Comparison of ENCODE assay signal across 8 mouse cellular contexts in genomic region chrX:136032799-136033763, GRCm38 (mm10). TPM values are rescaled to one million over a fixed set of nuclear protein-coding genes. Genes with fewer than 3 reads are reported as not detected.
DNase-seq lines count a peak whose midpoint lies in the region; ATAC-seq and TF ChIP-seq lines count a peak whose summit lies in the region.
"Not testable (repeated sequence)": the region's sequence is repeated elsewhere in the genome, so short reads cannot be mapped to it uniquely, and the experiment has no call there.

Arxes1 (plus strand) TSS chrX:136033367.

- DNase-seq in cerebellum, adult 11-12 months = peak; percentile 38
- peak in 1 of 2 experiments; percentile 26 for DNase-seq in left cerebral cortex, postnatal 10 days (ENCODE audit: extremely low spot score in 1 of 2, low spot score in 2 of 2)
- DNase-seq in lung, postnatal 10 days = peak; percentile 10
- DNase-seq in ovary, adult 18-20 months (ENCODE audit: low spot score) = peak; percentile 18

- not testable (repeated sequence) for H3K4me1 ChIP-seq in E14TG2a.4 (replicated peaks; ENCODE audit: low read depth, low read length); embryonic fibroblast, embryonic 13.5 days (ENCODE audit: control insufficient read depth, insufficient read depth, low read length); heart, embryonic 12.5 days (replicated peaks); intestine, postnatal 0 days (replicated peaks; ENCODE audit: control insufficient read depth, insufficient read depth, low read length)

- WGBS in heart, embryonic 12.5 days = 15% methylated on average over 11 of the region's 49 CpGs
- WGBS in intestine, postnatal 0 days = 44% methylated on average over 12 of the region's 49 CpGs

- intact Hi-C loops in left cerebral cortex, postnatal 10 days (cut with DNase I) = loop anchor here (5.0 kb wide), 1 partner anchor 36 kb away; no protein-coding TSS in a partner anchor

- H3K9me3 ChIP-seq in E14TG2a.4 (ENCODE audit: low read length); heart, embryonic 12.5 days (replicated peaks); intestine, postnatal 0 days (ENCODE audit: control insufficient read depth): not testable (repeated sequence)

- TF ChIP-seq POLR2A in embryonic fibroblast, embryonic 13.5 days (IDR thresholded peaks at IDR 0.05; ENCODE audit: low read depth, low read length) = not testable (repeated sequence)

- ATAC-seq in heart, embryonic 12.5 days (ENCODE audit: insufficient number of reproducible peaks, low FRiP score) = peak; percentile 89
- peak; percentile 68 for ATAC-seq in intestine, postnatal 0 days

- H3K4me3 ChIP-seq in E14TG2a.4 (replicated peaks; ENCODE audit: low read length) = peak within 1 kb of the TSS; percentile 62
- peak within 1 kb of the TSS; percentile 34; the same call in 1 of the 2 replicates for H3K4me3 ChIP-seq in embryonic fibroblast, embryonic 13.5 days (ENCODE audit: insufficient read depth, low read length)
- peak within 1 kb of the TSS; percentile 33 for H3K4me3 ChIP-seq in heart, embryonic 12.5 days
- not testable (repeated sequence) for H3K4me3 ChIP-seq in intestine, postnatal 0 days (ENCODE audit: low read depth, low read length)

- not testable (repeated sequence) for H3K36me3 ChIP-seq in E14TG2a.4 (ENCODE audit: insufficient read depth, low read length); heart, embryonic 12.5 days; intestine, postnatal 0 days (ENCODE audit: control insufficient read depth, insufficient read depth)

- H3K27me3 ChIP-seq in E14TG2a.4 (ENCODE audit: insufficient read depth, low read length); heart, embryonic 12.5 days (replicated peaks); intestine, postnatal 0 days (replicated peaks; ENCODE audit: control insufficient read depth, insufficient read depth, low read length): not testable (repeated sequence)

- peak within 1 kb of the TSS; percentile 59 for H3K4me2 ChIP-seq in heart, embryonic 12.5 days
- 0 out of 2 replicates have a peak within 1 kb of the TSS, but pooled peaks have one; percentile 6 for H3K4me2 ChIP-seq in intestine, postnatal 0 days (replicated peaks; ENCODE audit: low read depth)

- H3K9ac ChIP-seq in heart, embryonic 12.5 days; intestine, postnatal 0 days (ENCODE audit: low read depth, low read length): not testable (repeated sequence)

- TF ChIP-seq CTCF in E14TG2a.4 (conservative IDR thresholded peaks at IDR 0.05; ENCODE audit: low read length); embryonic fibroblast, embryonic 13.5 days (IDR thresholded peaks at IDR 0.05; ENCODE audit: borderline replicate concordance, insufficient read depth, low read length); intestine, postnatal 0 days (IDR thresholded peaks at IDR 0.05; ENCODE audit: low read depth): not testable (repeated sequence)

- not testable (repeated sequence) for H3K27ac ChIP-seq in embryonic fibroblast, embryonic 13.5 days (ENCODE audit: insufficient read depth, low read length); heart, embryonic 12.5 days (ENCODE audit: poor library complexity, severe bottlenecking); intestine, postnatal 0 days (ENCODE audit: low read depth, low read length)

RNA-seq across cellular contexts. Expression of gene Arxes1, which starts in this region (rescaled TPM):
- 3.6 and 12.2 TPM in 2 replicates for polyA plus RNA-seq in embryonic fibroblast, embryonic 13.5 days (2011; ENCODE audit: insufficient read length, low read depth, missing spikeins)
- 35.3 and 36.9 TPM in 2 replicates for polyA plus RNA-seq in heart, embryonic 12.5 days (2016; fragmentation: Nextera tagmentation; extraction: Ambion mirVana)
- polyA plus RNA-seq in intestine, postnatal 0 days (2015; fragmentation: Nextera tagmentation; extraction: Ambion mirVana) = 8.2 and 8.4 TPM in 2 replicates
- total RNA-seq in left cerebral cortex, postnatal 10 days (2021) = 100 to 1,000 TPM in 1 of 2 experiments, 10 to 100 TPM in 1; 85.8 to 109 TPM
